Mouse (Mus musculus) testis, adult 2 months (tissue): ENCODE data around the gene Synj1. TPM values are rescaled to one million over a fixed set of nuclear protein-coding genes. Genes with fewer than 3 reads are reported as not detected.

Experiments used
- H3K27ac ChIP-seq: fragments of 200-500 bp; 2 replicates; pipeline ENCODE4 v1.5.1; 2012; ENCODE audit warnings: low read depth, low read length; ENCODE audit not compliant: control insufficient read depth, insufficient read depth
- H3K27me3 ChIP-seq: fragments of 200-500 bp; 2 replicates; pipeline ENCODE4 v1.6.1; 2012; ENCODE audit warnings: mild to moderate bottlenecking, low read length, moderate library complexity; ENCODE audit not compliant: control insufficient read depth, insufficient read depth
- H3K36me3 ChIP-seq: fragments of 200-500 bp; 2 replicates; pipeline ENCODE4 v1.6.1; 2012; ENCODE audit warnings: mild to moderate bottlenecking, low read length; ENCODE audit not compliant: control insufficient read depth, insufficient read depth
- H3K4me1 ChIP-seq: fragments of 200-500 bp; 2 replicates; pipeline ENCODE4 v1.6.1; 2012; ENCODE audit warnings: low read length; ENCODE audit not compliant: control insufficient read depth, insufficient read depth
- H3K4me3 ChIP-seq: fragments of 200-500 bp; 2 replicates; pipeline ENCODE4 v1.5.1; 2012; ENCODE audit warnings: low read depth, mild to moderate bottlenecking, low read length, moderate library complexity, mixed read lengths; ENCODE audit not compliant: control insufficient read depth
- CTCF ChIP-seq: fragments of 200-500 bp; IDR thresholded peaks from 2 replicates; pipeline ENCODE4 v1.5.1; 2012; ENCODE audit warnings: low read depth, mild to moderate bottlenecking, inconsistent platforms, low read length, moderate library complexity; ENCODE audit not compliant: control insufficient read depth, insufficient read depth, insufficient replicate concordance
- POLR2A ChIP-seq: fragments of 200-500 bp; IDR thresholded peaks from 2 replicates; pipeline ENCODE4 v1.6.1; 2012; ENCODE audit warnings: low read depth, mild to moderate bottlenecking, inconsistent platforms, low read length, moderate library complexity; ENCODE audit not compliant: control insufficient read depth
- polyA plus RNA-seq: library from polyadenylated mRNA; depleted of rRNA; stranded (reverse); fragments of >200 nt; gene quantifications from 2 replicates; pipeline ENCODE4 v1.2.3, GENCODE M21; 2012; rRNA removed

The Synj1 gene
- polyA plus RNA-seq, 1 experiment, result 18.9 TPM

- peaks cover 4% of the 10 kb centered on the region for H3K4me1 ChIP-seq
- no peak overlapping the region for H3K27ac ChIP-seq
- no peaks in the 10 kb centered on the region for H3K36me3 ChIP-seq
- no peak overlapping the region for H3K4me3 ChIP-seq
- H3K27me3 ChIP-seq, result no peaks in the 10 kb centered on the region
- no peak for TF ChIP-seq POLR2A
- TF ChIP-seq CTCF, result no peak
Observed at GRCm38 (mm10) chr16:90890683-90891082, 120.4 kb downstream of the Synj1 start.

Other genes with a start within 250 kb of the Synj1 start
- gene Urb1, start 200.9 kb downstream of the Synj1 start, polyA plus RNA-seq, result 20.0 and 21.1 TPM in 2 replicates
- 40.0 and 43.5 TPM in 2 replicates for gene Eva1c, start 184.6 kb downstream of the Synj1 start, polyA plus RNA-seq
- 105 and 127 TPM in 2 replicates for gene Cfap298, start 76.2 kb downstream of the Synj1 start, polyA plus RNA-seq
- 19.9 TPM in 2 replicates for gene Paxbp1, start 33.2 kb upstream of the Synj1 start, polyA plus RNA-seq
- 37.7 and 38.8 TPM in 2 replicates for gene 4932438H23Rik, start 83.8 kb upstream of the Synj1 start, polyA plus RNA-seq
- gene Olig2, start 214.1 kb upstream of the Synj1 start, polyA plus RNA-seq, result not detected in 2 replicates